Mouse (Mus musculus) kidney, adult 2 months (tissue): ENCODE measurements around the gene Mmrn1.

Experiments used
- CTCF ChIP-seq: fragments of 200-500 bp; conservative IDR thresholded peaks from 2 replicates; pipeline ENCODE4 v1.5.1; 2011; ENCODE audit warnings: low read depth, mild to moderate bottlenecking, control low read depth, low read length, moderate library complexity, mixed read lengths; ENCODE audit not compliant: insufficient read depth, insufficient read length
- POLR2A ChIP-seq: fragments of 200-500 bp; IDR thresholded peaks from one replicate; pipeline ENCODE4 v1.6.1; 2011; ENCODE audit warnings: low read depth, low read length, control low read depth

DNA sequence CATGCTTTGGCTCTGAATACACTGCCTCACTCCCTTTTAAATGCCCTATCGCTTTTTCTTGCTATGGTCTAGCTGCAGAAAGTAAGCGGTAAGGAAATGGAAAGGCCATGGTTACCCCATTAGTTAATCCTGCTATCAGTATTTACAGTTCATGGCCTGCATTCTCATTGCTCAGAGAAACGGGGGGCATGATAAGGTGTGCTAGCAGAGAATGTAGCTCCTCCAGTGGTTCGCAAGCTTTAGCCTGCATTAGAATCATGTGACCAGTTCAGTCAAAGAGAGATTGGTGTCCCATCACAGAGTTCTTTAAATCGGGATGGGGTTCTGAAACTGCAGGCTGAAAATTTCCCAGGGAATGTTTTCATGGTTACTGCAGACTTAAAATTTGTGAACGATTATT lies 44.6 kb downstream of the Mmrn1 start:
- TF ChIP-seq CTCF (no peak), POLR2A (no peak)
